Mouse (Mus musculus) liver, embryonic 18 days (tissue): Measurements from ENCODE around the gene Gata2. TPM values are rescaled to one million over a fixed set of nuclear protein-coding genes. Genes with fewer than 3 reads are reported as not detected.

Experiments
- polyA plus RNA-seq: library from polyadenylated mRNA; depleted of rRNA; stranded (reverse); fragments of >200 nt; gene quantifications from 2 replicates; pipeline ENCODE4 v1.2.3, GENCODE M21; 2012; rRNA removed

The Gata2 gene
- 1.5 and 2.5 TPM in 2 replicates for polyA plus RNA-seq

GRCm38 (mm10) chr6:88193433-88194052, at the start of gene Gata2:
TSS of gene Gata2 (plus strand) at chr6:88193891.

GRCm38 (mm10) chr6:88221968-88222367, 28.3 kb downstream of the Gata2 start, which contains the start of gene Dnajb8:
TSS of gene Dnajb8 (plus strand) at chr6:88222268.

Other genes with a start within 250 kb of the Gata2 start
- 4.0 and 6.2 TPM in 2 replicates for gene H1fx, start 212.3 kb upstream of the Gata2 start, polyA plus RNA-seq
- 119 and 132 TPM in 2 replicates for gene Rab7, start 148.6 kb upstream of the Gata2 start, polyA plus RNA-seq
- gene Rpn1, start 109.4 kb upstream of the Gata2 start, polyA plus RNA-seq, result 114 and 127 TPM in 2 replicates
- not detected in 2 replicates for gene Dnajb8, start 28.4 kb downstream of the Gata2 start, polyA plus RNA-seq